Mouse (Mus musculus) ES-Bruce4 (cell line): Measurements from ENCODE around the gene Zdhhc14. TPM values are rescaled to one million over a fixed set of nuclear protein-coding genes. Genes with fewer than 3 reads are reported as not detected.
"Not testable (repeated sequence)": the region's sequence is repeated elsewhere in the genome, so short reads cannot be mapped to it uniquely, and the experiment has no call there.

Source experiments
- H3K27ac ChIP-seq: 2 replicates; pipeline ENCODE4 v1.5.1; 2012; ENCODE audit warnings: low read length, inconsistent platforms; ENCODE audit not compliant: insufficient read depth
- H3K27me3 ChIP-seq: 2 replicates; pipeline ENCODE4 v1.6.1; 2012; ENCODE audit warnings: mild to moderate bottlenecking, low read length, inconsistent platforms; ENCODE audit not compliant: control insufficient read depth, poor library complexity, insufficient read depth, severe bottlenecking
- H3K36me3 ChIP-seq: 2 replicates; pipeline ENCODE4 v1.6.1; 2012; ENCODE audit warnings: inconsistent platforms, mild to moderate bottlenecking, low read length, moderate library complexity; ENCODE audit not compliant: control insufficient read depth, poor library complexity, insufficient read depth, severe bottlenecking
- H3K4me1 ChIP-seq: one replicate; pipeline ENCODE4 v1.8.1; 2011; ENCODE audit warnings: low read length; ENCODE audit not compliant: control insufficient read depth, insufficient read depth
- H3K4me3 ChIP-seq: 2 replicates; pipeline ENCODE4 v1.5.1; 2011; ENCODE audit warnings: low read depth, mild to moderate bottlenecking, low read length
- H3K9ac ChIP-seq: 2 replicates; pipeline ENCODE4 v1.6.1; 2012; ENCODE audit warnings: low read depth, mild to moderate bottlenecking, inconsistent platforms; ENCODE audit not compliant: poor library complexity, severe bottlenecking
- H3K9me3 ChIP-seq: replicated peaks from 2 replicates; pipeline ENCODE4 v1.6.1; 2012; ENCODE audit warnings: mild to moderate bottlenecking, low read length, inconsistent platforms; ENCODE audit not compliant: control insufficient read depth, poor library complexity, insufficient read depth, severe bottlenecking
- CTCF ChIP-seq: IDR thresholded peaks from one replicate; pipeline ENCODE4 v1.8.1; 2011; ENCODE audit warnings: low read depth, low read length
- EP300 ChIP-seq: IDR thresholded peaks from 2 replicates; pipeline ENCODE4 v1.6.1; 2011; ENCODE audit warnings: low read depth, low read length; ENCODE audit not compliant: insufficient read depth
- POLR2A ChIP-seq: IDR thresholded peaks from one replicate; pipeline ENCODE4 v1.8.1; 2011; ENCODE audit warnings: low read length; ENCODE audit not compliant: insufficient read depth
- polyA plus RNA-seq: library from polyadenylated mRNA; stranded (reverse); fragments of >200 nt; gene quantifications from 2 replicates; pipeline ENCODE4 v1.2.4, GENCODE M21; 2011; ENCODE audit warnings: low read depth; ENCODE audit not compliant: missing spikeins, insufficient read depth, insufficient read length

The Zdhhc14 gene
- polyA plus RNA-seq, 1 experiment: 1.0 TPM

DNA sequence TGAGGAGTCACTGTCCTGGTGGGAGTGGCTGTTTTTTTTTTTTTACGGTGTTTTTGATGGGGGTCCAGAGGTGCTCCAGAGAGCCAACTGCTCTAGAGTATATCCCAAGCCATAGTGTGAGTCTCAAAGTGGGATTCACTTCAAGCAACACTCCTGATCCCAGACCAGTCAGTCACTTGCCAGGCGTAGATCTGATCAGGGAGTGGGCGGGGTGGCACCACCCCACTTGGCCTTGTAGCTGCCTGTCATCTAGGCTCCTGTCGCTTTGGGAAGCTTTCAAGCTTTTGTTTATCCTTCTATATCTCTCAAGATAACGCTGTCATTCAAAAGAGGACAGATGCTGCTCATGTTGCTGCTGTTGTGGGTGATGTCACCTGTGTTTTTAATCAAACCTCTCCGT lies 130.4 kb downstream of the Zdhhc14 start:
- Histone ChIP-seq H3K4me3 (no peak overlapping the region), H3K27me3 (no peaks in the 10 kb centered on the region), H3K9me3 (no peaks in the 10 kb centered on the region), H3K9ac (no peak overlapping the region), H3K36me3 (no peaks in the 10 kb centered on the region), H3K4me1 (no peaks in the 10 kb centered on the region), H3K27ac (no peak overlapping the region)
- TF ChIP-seq POLR2A (no peak), CTCF (no peak), EP300 (no peak)

DNA sequence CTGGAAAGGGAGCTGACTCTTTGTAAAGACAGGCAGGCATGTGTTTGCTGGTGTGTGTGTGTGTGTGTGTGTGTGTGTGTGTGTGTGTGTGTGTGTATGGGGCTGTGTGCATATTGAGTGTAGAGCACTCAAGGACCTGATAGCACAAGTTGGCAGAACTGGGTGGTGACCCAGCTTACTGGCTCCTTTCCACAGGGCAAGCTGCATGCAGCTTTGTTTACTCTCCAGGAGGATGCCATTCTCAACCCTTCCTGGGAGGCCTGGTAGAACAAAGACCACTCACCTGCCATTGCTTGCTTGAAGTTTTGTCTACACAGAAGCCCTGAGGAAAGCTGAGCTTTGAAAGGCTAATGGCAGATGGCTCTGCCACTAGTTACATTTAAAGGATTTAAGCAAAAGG lies 130.8 kb downstream of the Zdhhc14 start:
- no peaks in the 10 kb centered on the region for H3K27me3 ChIP-seq
- H3K9me3 ChIP-seq: no peaks in the 10 kb centered on the region
- H3K36me3 ChIP-seq: no peaks in the 10 kb centered on the region
- H3K27ac ChIP-seq: no peak overlapping the region
- H3K4me1 ChIP-seq: no peaks in the 10 kb centered on the region
- H3K9ac ChIP-seq: no peak overlapping the region
- TF ChIP-seq POLR2A: no peak
- no peak for TF ChIP-seq CTCF
- TF ChIP-seq EP300: no peak
- no peak overlapping the region for H3K4me3 ChIP-seq

GRCm38 (mm10) chr17:5624815-5625214 lies 132.5 kb downstream of the Zdhhc14 start:
- H3K9me3 ChIP-seq, H3K36me3 ChIP-seq, H3K27me3 ChIP-seq, H3K9ac ChIP-seq, H3K4me3 ChIP-seq, H3K4me1 ChIP-seq, H3K27ac ChIP-seq: not testable (repeated sequence)

GRCm38 (mm10) chr17:5626402-5626801 lies 134.0 kb downstream of the Zdhhc14 start:
- Histone ChIP-seq H3K9ac (no peak overlapping the region), H3K27ac (no peak overlapping the region), H3K9me3 (no peaks in the 10 kb centered on the region), H3K4me1 (no peaks in the 10 kb centered on the region), H3K36me3 (no peaks in the 10 kb centered on the region), H3K27me3 (no peaks in the 10 kb centered on the region), H3K4me3 (no peak overlapping the region)
- no peak for TF ChIP-seq POLR2A
- TF ChIP-seq EP300: no peak
- TF ChIP-seq CTCF: no peak

DNA sequence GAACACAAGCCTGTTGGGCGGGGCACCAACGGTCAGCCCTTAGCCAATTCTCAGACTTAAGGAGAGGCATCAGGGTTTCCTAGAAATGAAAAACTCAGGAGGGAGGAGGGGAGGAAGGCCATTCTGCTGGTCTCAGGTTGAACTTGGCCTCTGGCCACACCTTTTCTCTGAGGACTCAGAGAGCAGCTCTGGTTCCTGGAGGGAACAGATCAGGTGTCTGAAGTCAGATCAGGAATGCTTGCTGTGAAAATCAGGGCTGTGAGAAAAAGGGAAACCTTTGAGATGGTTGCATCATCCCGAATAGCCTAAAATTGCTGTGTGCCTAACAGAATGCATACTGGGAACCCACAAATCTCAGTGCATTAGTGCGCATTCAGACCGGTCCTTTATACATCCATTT lies 135.3 kb downstream of the Zdhhc14 start:
- Histone ChIP-seq H3K4me3 (no peak overlapping the region), H3K4me1 (no peaks in the 10 kb centered on the region), H3K36me3 (no peaks in the 10 kb centered on the region), H3K9me3 (no peaks in the 10 kb centered on the region), H3K9ac (no peak overlapping the region), H3K27me3 (no peaks in the 10 kb centered on the region), H3K27ac (no peak overlapping the region)
- TF ChIP-seq CTCF (no peak), POLR2A (no peak), EP300 (no peak)

GRCm38 (mm10) chr17:5629651-5630050 lies 137.3 kb downstream of the Zdhhc14 start:
- no peak for TF ChIP-seq EP300
- no peak for TF ChIP-seq CTCF
- TF ChIP-seq POLR2A: no peak
- H3K36me3 ChIP-seq: no peaks in the 10 kb centered on the region
- no peak overlapping the region for H3K4me3 ChIP-seq
- no peaks in the 10 kb centered on the region for H3K4me1 ChIP-seq
- H3K9me3 ChIP-seq: no peaks in the 10 kb centered on the region
- no peak overlapping the region for H3K9ac ChIP-seq
- H3K27me3 ChIP-seq: no peaks in the 10 kb centered on the region
- H3K27ac ChIP-seq: no peak overlapping the region

GRCm38 (mm10) chr17:5635254-5635653 lies 142.9 kb downstream of the Zdhhc14 start:
- Histone ChIP-seq H3K27me3 (no peaks in the 10 kb centered on the region), H3K9ac (no peak overlapping the region), H3K4me1 (no peaks in the 10 kb centered on the region), H3K9me3 (no peaks in the 10 kb centered on the region), H3K4me3 (no peak overlapping the region), H3K36me3 (no peaks in the 10 kb centered on the region), H3K27ac (no peak overlapping the region)
- TF ChIP-seq EP300: no peak
- TF ChIP-seq CTCF: no peak
- TF ChIP-seq POLR2A: no peak
